8 mouse cellular contexts compared by ENCODE assay signal in genomic region chr17:13700131-13701016, GRCm38 (mm10). TPM values are rescaled to one million over a fixed set of nuclear protein-coding genes. Genes with fewer than 3 reads are reported as not detected.
A peak's percentile ranks its signal among the peaks of the same experiment; 100 is the strongest.
DNase-seq lines count a peak whose midpoint lies in the region; ATAC-seq and TF ChIP-seq lines count a peak whose summit lies in the region.

No protein-coding gene starts in this region.

- no peak overlapping the region for H3K4me3 ChIP-seq in brown adipose tissue, adult 24 weeks (ENCODE audit: insufficient read depth, low read depth, low read length)
- H3K4me3 ChIP-seq in intestine, embryonic 16.5 days (ENCODE audit: low read length), result no peak overlapping the region
- no peak overlapping the region for H3K4me3 ChIP-seq in liver, postnatal 0 days (ENCODE audit: low read depth, low read length)

- TF ChIP-seq CTCF in liver, postnatal 0 days (IDR thresholded peaks at IDR 0.05; ENCODE audit: low read depth), result no peak

- no peaks in the 10 kb centered on the region for H3K27me3 ChIP-seq in intestine, embryonic 16.5 days (replicated peaks; ENCODE audit: control insufficient read depth, insufficient read depth, low read length)
- no peaks in the 10 kb centered on the region for H3K27me3 ChIP-seq in liver, postnatal 0 days (ENCODE audit: insufficient read depth, low read length)

- no peak overlapping the region for H3K4me2 ChIP-seq in intestine, embryonic 16.5 days (ENCODE audit: low read depth, low read length)
- H3K4me2 ChIP-seq in liver, postnatal 0 days (ENCODE audit: low read depth, low read length), result peak overlapping the region; percentile 57

- no peak for TF ChIP-seq EP300 in liver, postnatal 0 days (IDR thresholded peaks at IDR 0.05; ENCODE audit: low read depth)

- no peak overlapping the region for H3K9ac ChIP-seq in intestine, embryonic 16.5 days (ENCODE audit: low read depth, low read length)
- no peak overlapping the region for H3K9ac ChIP-seq in liver, postnatal 0 days (replicated peaks)

- H3K27ac ChIP-seq in brown adipose tissue, adult 24 weeks (replicated peaks; ENCODE audit: low read depth, low read length), result peak overlapping the region; percentile 97
- H3K27ac ChIP-seq in intestine, embryonic 16.5 days (ENCODE audit: low read length), result peak overlapping the region; percentile 79
- peak overlapping the region; percentile 89 for H3K27ac ChIP-seq in liver, postnatal 0 days (ENCODE audit: low read depth)

- 19% methylated on average over 4 of the region's 4 CpGs for WGBS in intestine, embryonic 16.5 days
- 28% methylated on average over 4 of the region's 4 CpGs for WGBS in liver, postnatal 0 days (ENCODE audit: insufficient replicate concordance)

- no peaks in the 10 kb centered on the region for H3K9me3 ChIP-seq in intestine, embryonic 16.5 days (ENCODE audit: control insufficient read depth, low read length)
- no peaks in the 10 kb centered on the region for H3K9me3 ChIP-seq in liver, postnatal 0 days (ENCODE audit: low read length)

- no peaks in the 10 kb centered on the region for H3K36me3 ChIP-seq in intestine, embryonic 16.5 days (ENCODE audit: control insufficient read depth, insufficient read depth, low read length)
- no peaks in the 10 kb centered on the region for H3K36me3 ChIP-seq in liver, postnatal 0 days (replicated peaks; ENCODE audit: insufficient read depth, low read length)

- peak; percentile 95 for ATAC-seq in intestine, embryonic 16.5 days
- ATAC-seq in liver, postnatal 0 days, result peak; percentile 59

- peaks cover 29% of the 10 kb centered on the region for H3K4me1 ChIP-seq in brown adipose tissue, adult 24 weeks (ENCODE audit: control insufficient read depth, insufficient read depth, insufficient read length, low read length)
- H3K4me1 ChIP-seq in intestine, embryonic 16.5 days (ENCODE audit: control insufficient read depth, insufficient read depth, low read length), result peaks cover 20% of the 10 kb centered on the region
- H3K4me1 ChIP-seq in liver, postnatal 0 days (ENCODE audit: insufficient read depth), result 0 out of 2 replicates have a peak, but pooled peaks cover 3% of the 10 kb centered on the region

- peak; percentile 75 for DNase-seq in 3134 (ENCODE audit: extremely low read depth, insufficient read length, low spot score)
- peak; percentile 41 for DNase-seq in gastrocnemius, postnatal 25 days
- peak; percentile 43 for DNase-seq in liver, postnatal 0 days
- peak; percentile 72 for DNase-seq in ovary, postnatal 36 days (ENCODE audit: low spot score)
- no peak for DNase-seq in urinary bladder, adult 2 months (ENCODE audit: low spot score)
- no peak for DNase-seq in thymus, postnatal 0 days (ENCODE audit: low spot score)

RNA-seq across cellular contexts. Expression of gene Afdn, which starts 60.0 kb away (rescaled TPM):
- polyA plus RNA-seq in brown adipose tissue, adult 24 weeks (2012; ENCODE audit: insufficient read depth, insufficient read length, missing spikeins), result 28.9 and 74.8 TPM in 2 replicates
- 10 to 100 TPM; 47.4 to 50.9 TPM for total RNA-seq in gastrocnemius, postnatal 25 days (2021)
- 29.3 and 39.5 TPM in 2 replicates for polyA plus RNA-seq in intestine, embryonic 16.5 days (2015; fragmentation: Nextera tagmentation; extraction: Ambion mirVana)
- 20.6 and 25.0 TPM in 2 replicates for polyA plus RNA-seq in liver, postnatal 0 days (2015; fragmentation: Nextera tagmentation; extraction: Ambion mirVana)
- polyA plus RNA-seq in urinary bladder, adult 2 months (2012; rRNA removed), result 42.2 and 55.3 TPM in 2 replicates
- 20.8 and 29.9 TPM in 2 replicates for polyA plus RNA-seq in thymus, postnatal 0 days (2015; fragmentation: Nextera tagmentation; extraction: Ambion mirVana)

Comparison
In these comparisons a context has a peak if more than half of its experiments do, and no peak if none do; other contexts are left out.
1. DNase-seq: peak in 3134 (single experiment), gastrocnemius, postnatal 25 days (single experiment), liver, postnatal 0 days (single experiment) and ovary, postnatal 36 days (single experiment); none in urinary bladder, adult 2 months (single experiment) and thymus, postnatal 0 days (single experiment).
2. Peak in every context shown above with its lines, with median percentiles within 50 percentile points of each other: H3K27ac ChIP-seq.